Mouse (Mus musculus) urinary bladder, postnatal 36 days (tissue): Measurements from ENCODE around the gene Cdc25b.

Experiments used
- DNase-seq, 2 experiments: peaks; one replicate each; pipeline ENCODE4 v3.0.0; 2022; ENCODE audit warnings: low spot score in 2 of 2, mixed read lengths in 1 of 2

Gene Cdc25b

GRCm38 (mm10) chr2:131159938-131160581 is 26.7 kb upstream of the Cdc25b start, which contains the start of gene 1700037H04Rik:
Gene 1700037H04Rik (minus strand): TSS chr2:131160081.
- DNase-seq: peak; percentile 90 to 95

- no peak for DNase-seq
Observed at GRCm38 (mm10) chr2:131160671-131161111, 26.1 kb upstream of the Cdc25b start.

GRCm38 (mm10) chr2:131163924-131164323 is 22.8 kb upstream of the Cdc25b start:
- no peak for DNase-seq

GRCm38 (mm10) chr2:131166172-131166571 is 20.6 kb upstream of the Cdc25b start:
- no peak for DNase-seq

GRCm38 (mm10) chr2:131167984-131168383 is 18.8 kb upstream of the Cdc25b start:
- DNase-seq: no peak

- DNase-seq: no peak
Observed at GRCm38 (mm10) chr2:131168914-131169313, 17.8 kb upstream of the Cdc25b start.

GRCm38 (mm10) chr2:131170936-131171335 is 15.8 kb upstream of the Cdc25b start:
- DNase-seq: no peak

- peak; percentile 66 to 82 for DNase-seq
Observed at GRCm38 (mm10) chr2:131171401-131172104, 15.2 kb upstream of the Cdc25b start.

- DNase-seq: no peak
Observed at GRCm38 (mm10) chr2:131172322-131172721, 14.4 kb upstream of the Cdc25b start.

- peak; percentile 50 to 52 for DNase-seq
Observed at GRCm38 (mm10) chr2:131174700-131175099, 12.0 kb upstream of the Cdc25b start.

- no peak for DNase-seq
Observed at GRCm38 (mm10) chr2:131175286-131175944, 11.3 kb upstream of the Cdc25b start.

GRCm38 (mm10) chr2:131175945-131176309 is 10.8 kb upstream of the Cdc25b start:
- no peak for DNase-seq

GRCm38 (mm10) chr2:131176491-131176890 is 10.3 kb upstream of the Cdc25b start:
- peak in 1 of 2 experiments; percentile 61 for DNase-seq

- no peak for DNase-seq
Observed at GRCm38 (mm10) chr2:131177932-131178331, 8.8 kb upstream of the Cdc25b start.

GRCm38 (mm10) chr2:131178828-131179245 is 7.9 kb upstream of the Cdc25b start:
- no peak for DNase-seq

- peak in 1 of 2 experiments; percentile 59 for DNase-seq
Observed at GRCm38 (mm10) chr2:131179246-131179886, 7.4 kb upstream of the Cdc25b start.

GRCm38 (mm10) chr2:131179990-131180587 is 6.7 kb upstream of the Cdc25b start, which contains the start of gene Cenpb:
Gene Cenpb (minus strand): TSS chr2:131180067.
- peak; percentile 83 to 84 for DNase-seq

- DNase-seq: no peak
Observed at GRCm38 (mm10) chr2:131186343-131186742, 406 bp upstream of the Cdc25b start.

- DNase-seq: no peak
Observed at GRCm38 (mm10) chr2:131187602-131187922, 813 bp downstream of the Cdc25b start.

- no peak for DNase-seq
Observed at GRCm38 (mm10) chr2:131188311-131188710, 1.6 kb downstream of the Cdc25b start.

GRCm38 (mm10) chr2:131189521-131190309 is 3.0 kb downstream of the Cdc25b start:
- DNase-seq: no peak
